Mouse (Mus musculus) retina, embryonic 14.5 days (tissue): ENCODE measurements at regions not wholly inside any gene's neighbourhood (a gene's known extent, or its start where the extent isn't known, plus 50 kb on each side); places are given as distances from the start of the nearest gene placed in this dataset.

Experiments
- DNase-seq: peaks from one replicate; pipeline ENCODE4 v3.0.0-alpha.2; 2015; ENCODE audit warnings: low spot score

- DNase-seq: no peak
Observed at GRCm38 (mm10) chr8:41830407-41830806, 413.5 kb upstream of the Frg1 start.

- DNase-seq: peak; percentile 87
Observed at GRCm38 (mm10) chr8:41824928-41825327, 408.1 kb upstream of the Frg1 start.

GRCm38 (mm10) chr8:41823041-41823440 lies 406.2 kb upstream of the Frg1 start:
- no peak for DNase-seq

GRCm38 (mm10) chr8:41821676-41822075 lies 404.8 kb upstream of the Frg1 start:
- DNase-seq: no peak

GRCm38 (mm10) chr8:41820605-41821395 lies 403.9 kb upstream of the Frg1 start:
- DNase-seq: no peak

GRCm38 (mm10) chr8:41818577-41818976 lies 401.7 kb upstream of the Frg1 start:
- no peak for DNase-seq

GRCm38 (mm10) chr8:41818079-41818478 lies 401.2 kb upstream of the Frg1 start:
- DNase-seq: no peak

- DNase-seq: no peak
Observed at GRCm38 (mm10) chr8:41815272-41815671, 398.4 kb upstream of the Frg1 start.

- DNase-seq: no peak
Observed at GRCm38 (mm10) chr8:41795625-41796024, 378.8 kb upstream of the Frg1 start.

GRCm38 (mm10) chr8:41786952-41787861 lies 370.3 kb upstream of the Frg1 start:
- peak; percentile 75 for DNase-seq

GRCm38 (mm10) chr8:41785977-41786376 lies 369.1 kb upstream of the Frg1 start:
- DNase-seq: no peak

GRCm38 (mm10) chr8:41782837-41783236 lies 366.0 kb upstream of the Frg1 start:
- DNase-seq: no peak

- DNase-seq: no peak
Observed at GRCm38 (mm10) chr8:41779459-41779858, 362.6 kb upstream of the Frg1 start.

GRCm38 (mm10) chr8:41771729-41772128 lies 354.9 kb upstream of the Frg1 start:
- DNase-seq: no peak

- no peak for DNase-seq
Observed at GRCm38 (mm10) chr8:41753481-41753880, 336.6 kb upstream of the Frg1 start.

- no peak for DNase-seq
Observed at GRCm38 (mm10) chr8:41752641-41753040, 335.8 kb upstream of the Frg1 start.

- no peak for DNase-seq
Observed at GRCm38 (mm10) chr8:41747024-41747423, 330.1 kb upstream of the Frg1 start.

- DNase-seq: peak; percentile 8
Observed at GRCm38 (mm10) chr8:41742796-41743670, 326.2 kb upstream of the Frg1 start.

GRCm38 (mm10) chr8:41717002-41717401 lies 300.1 kb upstream of the Frg1 start:
- DNase-seq: no peak

- no peak for DNase-seq
Observed at GRCm38 (mm10) chr8:41713634-41714330, 296.9 kb upstream of the Frg1 start.
